9 mouse cellular contexts compared by ENCODE assay signal in genomic region chr11:84181286-84181685, GRCm38 (mm10). TPM values are rescaled to one million over a fixed set of nuclear protein-coding genes. Genes with fewer than 3 reads are reported as not detected.
A peak's percentile ranks its signal among the peaks of the same experiment; 100 is the strongest.
DNase-seq lines count a peak whose midpoint lies in the region; ATAC-seq and TF ChIP-seq lines count a peak whose summit lies in the region.
"Had no signal": no experiment of that assay in that cellular context is flagged by ENCODE, and none has a peak within 500 bp of the region (broad histone marks: within the 10 kb centered on the region; RNA-seq: fewer than 3 reads in every experiment).

No protein-coding gene starts in this region.

- WGBS in kidney, embryonic 15.5 days: 66% methylated on average over 2 of the region's 2 CpGs
- 57% methylated on average over 2 of the region's 2 CpGs for WGBS in embryonic facial prominence, embryonic 14.5 days
- WGBS in limb, embryonic 10.5 days: 81% methylated on average over 2 of the region's 2 CpGs

- no peaks in the 10 kb centered on the region; the same call in 1 of the 2 replicates for H3K36me3 ChIP-seq in kidney, embryonic 15.5 days
- H3K36me3 ChIP-seq in embryonic facial prominence, embryonic 14.5 days (ENCODE audit: control insufficient read depth, insufficient read depth, low read length): no peaks in the 10 kb centered on the region
- peaks cover 6% of the 10 kb centered on the region; the same call in 1 of the 2 replicates for H3K36me3 ChIP-seq in limb, embryonic 10.5 days
- H3K36me3 ChIP-seq in myocyte (ENCODE audit: control insufficient read depth, insufficient read depth): no peaks in the 10 kb centered on the region

- no peak for TF ChIP-seq POLR2A in myocyte (IDR thresholded peaks at IDR 0.05; ENCODE audit: insufficient read length, low read depth)

- H3K79me2 ChIP-seq in myocyte (ENCODE audit: control insufficient read depth, insufficient read depth): peaks cover 62% of the 10 kb centered on the region

- peaks cover 19% of the 10 kb centered on the region for H3K4me1 ChIP-seq in kidney, embryonic 15.5 days
- H3K4me1 ChIP-seq in embryonic facial prominence, embryonic 14.5 days (ENCODE audit: control insufficient read depth, insufficient read depth, low read length): peaks cover 18% of the 10 kb centered on the region
- peaks cover 21% of the 10 kb centered on the region for H3K4me1 ChIP-seq in limb, embryonic 10.5 days

- H3K9ac ChIP-seq in kidney, embryonic 15.5 days: peak overlapping the region; percentile 70; the same call in 1 of the 2 replicates
- peak overlapping the region; percentile 80; the same call in 1 of the 2 replicates for H3K9ac ChIP-seq in embryonic facial prominence, embryonic 14.5 days (ENCODE audit: low read depth, low read length)

- no peak overlapping the region for H3ac ChIP-seq in myocyte (ENCODE audit: control insufficient read depth, insufficient read length)

- no peak for DNase-seq in kidney, adult 11 months
- DNase-seq in embryonic facial prominence, embryonic 14.5 days (ENCODE audit: low spot score): no peak
- DNase-seq in limb, embryonic 10.5 days (ENCODE audit: low spot score): no peak
- no peak for DNase-seq in gastrocnemius, postnatal 25 days
- no peak for DNase-seq in adipocyte (ENCODE audit: low spot score)

- ATAC-seq in kidney, embryonic 15.5 days (replicated peaks; ENCODE audit: low FRiP score): no peak
- no peak for ATAC-seq in embryonic facial prominence, embryonic 14.5 days (ENCODE audit: low read depth)
- ATAC-seq in frontal cortex, adult (ENCODE audit: low TSS enrichment): no peak

- H3K9me3 ChIP-seq in kidney, embryonic 15.5 days (replicated peaks): no peaks in the 10 kb centered on the region
- H3K9me3 ChIP-seq in embryonic facial prominence, embryonic 14.5 days (ENCODE audit: control insufficient read depth, low read length): no peaks in the 10 kb centered on the region
- no peaks in the 10 kb centered on the region for H3K9me3 ChIP-seq in limb, embryonic 10.5 days (replicated peaks)

- H3K4me2 ChIP-seq in kidney, embryonic 15.5 days: peak overlapping the region; percentile 85
- peak overlapping the region; percentile 74 for H3K4me2 ChIP-seq in embryonic facial prominence, embryonic 14.5 days (ENCODE audit: low read depth, low read length)
- H3K4me2 ChIP-seq in myocyte (ENCODE audit: low read depth): peak overlapping the region; percentile 84

- H3K27me3 ChIP-seq in kidney, embryonic 15.5 days: no peaks in the 10 kb centered on the region
- H3K27me3 ChIP-seq in embryonic facial prominence, embryonic 14.5 days (replicated peaks; ENCODE audit: control insufficient read depth, insufficient read depth, low read length): no peaks in the 10 kb centered on the region
- H3K27me3 ChIP-seq in limb, embryonic 10.5 days (ENCODE audit: low read depth, poor library complexity, severe bottlenecking): no peaks in the 10 kb centered on the region
- no peaks in the 10 kb centered on the region for H3K27me3 ChIP-seq in myocyte (ENCODE audit: control insufficient read depth, insufficient read depth, insufficient read length)

- H3K4me3 ChIP-seq in kidney, embryonic 15.5 days (replicated peaks): peak overlapping the region; percentile 80; the same call in 1 of the 2 replicates
- H3K4me3 ChIP-seq in embryonic facial prominence, embryonic 14.5 days (ENCODE audit: low read depth, low read length): peak overlapping the region; percentile 64
- H3K4me3 ChIP-seq in limb, embryonic 10.5 days: peak overlapping the region; percentile 74
- H3K4me3 ChIP-seq in myocyte: peak overlapping the region; percentile 53

- no peak overlapping the region for H3K27ac ChIP-seq in kidney, embryonic 15.5 days
- H3K27ac ChIP-seq in embryonic facial prominence, embryonic 14.5 days (replicated peaks; ENCODE audit: low read depth, low read length): no peak overlapping the region
- no peak overlapping the region for H3K27ac ChIP-seq in limb, embryonic 10.5 days

TF ChIP-seq in myocyte, 11 proteins besides CTCF, POLR2A, EP300 and RAD21:
- TF ChIP-seq POLR2AphosphoS2 (IDR thresholded peaks at IDR 0.05; ENCODE audit: insufficient read length, low read depth) (no peak), USF1 (IDR thresholded peaks at IDR 0.05; ENCODE audit: low read depth) (no peak), MYOD1 (IDR thresholded peaks at IDR 0.05; ENCODE audit: control insufficient read depth in 1 of 3, insufficient read length in 2 of 3, low read depth in 2 of 3) (no peak), REST (IDR thresholded peaks at IDR 0.05; ENCODE audit: insufficient read depth, insufficient read length) (no peak), TCF12 (IDR thresholded peaks at IDR 0.05; ENCODE audit: insufficient read depth, poor library complexity, severe bottlenecking) (no peak), MAX (IDR thresholded peaks at IDR 0.05; ENCODE audit: low read depth) (no peak), SRF (IDR thresholded peaks at IDR 0.05; ENCODE audit: control insufficient read depth, insufficient read length, low read depth) (no peak), TCF3 (IDR thresholded peaks at IDR 0.05; ENCODE audit: insufficient read length, low read depth) (no peak), CEBPB (IDR thresholded peaks at IDR 0.05; ENCODE audit: insufficient read depth, poor library complexity, severe bottlenecking) (no peak), E2F4 (IDR thresholded peaks at IDR 0.05; ENCODE audit: insufficient read depth) (no peak), MYOG (IDR thresholded peaks at IDR 0.05; ENCODE audit: control insufficient read depth in 1 of 3, insufficient read depth in 1 of 3, insufficient read length in 2 of 3, low read depth in 2 of 3) (no peak)

RNA-seq across cellular contexts. Expression of gene Gm11437, which starts 14.0 kb away (rescaled TPM):
- polyA plus RNA-seq in kidney, embryonic 15.5 days (2015; fragmentation: Nextera tagmentation; extraction: Ambion mirVana): 0.12 TPM in 1 of 2 replicates, not detected in the other
- not detected in 2 replicates for polyA plus RNA-seq in embryonic facial prominence, embryonic 14.5 days (2014; fragmentation: Nextera tagmentation; extraction: Ambion mirVana)
- polyA plus RNA-seq in limb, embryonic 10.5 days (2016; fragmentation: Nextera tagmentation; extraction: Ambion mirVana): not detected in 2 replicates
- not detected for polyA plus RNA-seq in myocyte (2012; fragmentation: generic; extraction: Trizol)
- total RNA-seq in gastrocnemius, postnatal 25 days (2021): not detected
- total RNA-seq: gastrocnemius, adult 18-20 months had no signal

RNA-seq across cellular contexts. Expression of gene Acaca, which starts 51.8 kb away (rescaled TPM):
- polyA plus RNA-seq in kidney, embryonic 15.5 days (2015; fragmentation: Nextera tagmentation; extraction: Ambion mirVana): 11.6 and 14.4 TPM in 2 replicates
- polyA plus RNA-seq in embryonic facial prominence, embryonic 14.5 days (2014; fragmentation: Nextera tagmentation; extraction: Ambion mirVana): 17.4 and 20.5 TPM in 2 replicates
- polyA plus RNA-seq in limb, embryonic 10.5 days (2016; fragmentation: Nextera tagmentation; extraction: Ambion mirVana): 21.3 and 22.8 TPM in 2 replicates
- polyA plus RNA-seq in myocyte (2012; fragmentation: generic; extraction: Trizol): 49.9 TPM
- total RNA-seq in gastrocnemius, postnatal 25 days (2021): 10 to 100 TPM; 13.4 to 20.3 TPM

RNA-seq across cellular contexts. Expression of gene Tada2a, which starts 51.9 kb away (rescaled TPM):
- polyA plus RNA-seq in kidney, embryonic 15.5 days (2015; fragmentation: Nextera tagmentation; extraction: Ambion mirVana): 34.6 and 35.1 TPM in 2 replicates
- polyA plus RNA-seq in embryonic facial prominence, embryonic 14.5 days (2014; fragmentation: Nextera tagmentation; extraction: Ambion mirVana): 29.4 and 33.9 TPM in 2 replicates
- 39.5 and 43.9 TPM in 2 replicates for polyA plus RNA-seq in limb, embryonic 10.5 days (2016; fragmentation: Nextera tagmentation; extraction: Ambion mirVana)
- 12.4 TPM for polyA plus RNA-seq in myocyte (2012; fragmentation: generic; extraction: Trizol)
- total RNA-seq in gastrocnemius, postnatal 25 days (2021): 1 to 10 TPM; 8.0 to 8.7 TPM
